Mouse (Mus musculus): ENCODE results near the gene Fam160a2. TPM values are rescaled to one million over a fixed set of nuclear protein-coding genes. Genes with fewer than 3 reads are reported as not detected.
"Not testable (repeated sequence)": the region's sequence is repeated elsewhere in the genome, so short reads cannot be mapped to it uniquely, and the experiment has no call there.

The Fam160a2 gene
- polyA plus RNA-seq, 1 experiment from 2014 or later = 24.7 TPM

GRCm38 (mm10) chr7:105387696-105388095, 12.2 kb downstream of the Fam160a2 start:
- no peaks in the 10 kb centered on the region for H3K9me3 ChIP-seq (replicated peaks)
- no peaks in the 10 kb centered on the region for H3K27me3 ChIP-seq
- H3K36me3 ChIP-seq = peaks cover 66% of the 10 kb centered on the region
- no peak overlapping the region for H3K9ac ChIP-seq
- WGBS = 95% methylated on average over 2 of the region's 2 CpGs
- H3K4me1 ChIP-seq (replicated peaks) = no peaks in the 10 kb centered on the region
- H3K4me2 ChIP-seq = no peak overlapping the region
- ATAC-seq (replicated peaks; ENCODE audit: insufficient number of reproducible peaks, insufficient read depth, low FRiP score, low read depth) = no peak
- no peak overlapping the region for H3K4me3 ChIP-seq
- H3K27ac ChIP-seq = no peak overlapping the region

DNA sequence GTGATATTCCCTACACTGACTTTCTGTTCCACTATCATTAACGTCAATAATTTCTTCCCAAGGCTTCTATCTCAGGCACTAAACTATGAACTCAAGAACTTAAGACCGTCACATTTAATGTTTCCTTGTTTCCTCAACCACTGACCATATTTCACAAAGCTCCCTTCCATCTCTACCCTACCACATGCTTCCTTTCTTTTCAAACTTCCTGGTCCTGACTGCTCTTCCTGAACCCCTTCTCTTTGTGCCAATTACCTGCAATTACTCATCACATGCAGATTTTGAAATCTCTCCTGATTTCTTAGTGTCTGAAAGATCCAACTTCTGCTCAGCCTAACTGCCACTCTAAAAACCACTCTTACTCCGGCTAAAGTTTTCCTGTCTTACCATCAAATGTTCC, 19.5 kb downstream of the Fam160a2 start:
- ATAC-seq (replicated peaks; ENCODE audit: insufficient number of reproducible peaks, insufficient read depth, low FRiP score, low read depth) = no peak
- H3K27me3 ChIP-seq = no peaks in the 10 kb centered on the region
- WGBS = 89% methylated on average over 3 of the region's 3 CpGs
- peaks cover 76% of the 10 kb centered on the region for H3K36me3 ChIP-seq
- no peak overlapping the region for H3K4me2 ChIP-seq
- H3K4me3 ChIP-seq = no peak overlapping the region
- no peak overlapping the region for H3K27ac ChIP-seq
- H3K4me1 ChIP-seq (replicated peaks) = no peaks in the 10 kb centered on the region
- H3K9ac ChIP-seq = no peak overlapping the region
- H3K9me3 ChIP-seq (replicated peaks) = no peaks in the 10 kb centered on the region

DNA sequence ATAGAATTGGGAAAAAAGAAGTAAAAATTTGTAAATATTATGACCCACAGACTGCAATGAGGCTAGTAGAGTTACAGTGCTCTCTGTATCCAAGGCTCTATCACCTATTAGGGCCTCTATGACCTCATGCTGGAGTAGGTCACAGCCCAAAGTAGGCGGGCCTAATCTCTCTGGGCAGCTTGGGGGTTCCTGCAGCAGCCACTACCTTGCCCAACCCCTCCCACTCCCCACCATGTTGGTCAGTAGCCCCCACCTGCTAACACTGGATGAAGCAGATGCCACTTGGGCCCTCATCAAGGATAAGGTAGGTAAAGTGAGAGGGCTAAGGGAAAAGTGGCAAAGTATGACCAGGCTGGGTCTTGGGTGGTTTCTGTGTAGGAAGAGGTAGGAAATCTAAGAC, 25.0 kb downstream of the Fam160a2 start, which contains the start of gene Gm5901:
Gene Gm5901 (plus strand): TSS at position 173 of the 400 bp plus-strand sequence.
- peaks cover 11% of the 10 kb centered on the region for H3K4me1 ChIP-seq (replicated peaks)
- no peaks in the 10 kb centered on the region for H3K27me3 ChIP-seq
- ATAC-seq (replicated peaks; ENCODE audit: insufficient number of reproducible peaks, insufficient read depth, low FRiP score, low read depth) = no peak
- H3K9ac ChIP-seq = no peak within 1 kb of the TSS
- no peaks in the 10 kb centered on the region for H3K9me3 ChIP-seq (replicated peaks)
- H3K36me3 ChIP-seq = peaks cover 30% of the 10 kb centered on the region
- 73% methylated on average over 1 of the region's 1 CpGs for WGBS
- H3K4me3 ChIP-seq = no peak within 1 kb of the TSS
- H3K27ac ChIP-seq = peak within 1 kb of the TSS; percentile 71
- no peak within 1 kb of the TSS for H3K4me2 ChIP-seq

GRCm38 (mm10) chr7:105373976-105374375, 25.9 kb downstream of the Fam160a2 start:
- H3K9ac ChIP-seq = no peak overlapping the region
- no peaks in the 10 kb centered on the region for H3K27me3 ChIP-seq
- 79% methylated on average over 3 of the region's 3 CpGs for WGBS
- no peak for ATAC-seq (replicated peaks; ENCODE audit: insufficient number of reproducible peaks, insufficient read depth, low FRiP score, low read depth)
- H3K36me3 ChIP-seq = peaks cover 21% of the 10 kb centered on the region
- H3K9me3 ChIP-seq (replicated peaks) = no peaks in the 10 kb centered on the region
- H3K27ac ChIP-seq = peak overlapping the region; percentile 71
- H3K4me1 ChIP-seq (replicated peaks) = peaks cover 11% of the 10 kb centered on the region
- no peak overlapping the region for H3K4me2 ChIP-seq
- H3K4me3 ChIP-seq = no peak overlapping the region

DNA sequence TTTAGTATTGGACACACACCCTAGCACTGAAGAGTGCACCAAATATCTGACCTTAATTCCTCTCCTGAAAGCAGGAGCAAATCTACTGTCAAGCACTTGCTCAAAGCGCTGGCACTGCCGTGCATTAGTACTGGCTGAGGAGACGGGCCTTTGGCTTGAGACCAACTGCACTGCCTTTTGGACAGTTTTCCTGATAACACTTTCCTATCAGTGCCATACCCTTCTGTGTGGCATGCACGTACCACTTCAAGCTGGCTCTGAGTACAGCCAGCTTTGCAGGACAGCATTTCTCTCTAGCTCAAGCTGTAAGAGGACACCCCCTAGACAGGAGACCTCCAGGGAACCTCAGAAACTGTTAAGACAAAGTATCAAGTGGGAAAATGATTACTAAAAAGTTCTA, 26.3 kb downstream of the Fam160a2 start:
- Histone ChIP-seq H3K4me1 (replicated peaks) (peaks cover 11% of the 10 kb centered on the region), H3K27ac (peak overlapping the region; percentile 71), H3K4me3 (no peak overlapping the region), H3K4me2 (no peak overlapping the region), H3K36me3 (peaks cover 16% of the 10 kb centered on the region), H3K9me3 (replicated peaks) (no peaks in the 10 kb centered on the region), H3K27me3 (no peaks in the 10 kb centered on the region), H3K9ac (no peak overlapping the region)
- WGBS = 37% methylated on average over 4 of the region's 4 CpGs
- peak; percentile 89 for ATAC-seq (replicated peaks; ENCODE audit: insufficient number of reproducible peaks, insufficient read depth, low FRiP score, low read depth)

DNA sequence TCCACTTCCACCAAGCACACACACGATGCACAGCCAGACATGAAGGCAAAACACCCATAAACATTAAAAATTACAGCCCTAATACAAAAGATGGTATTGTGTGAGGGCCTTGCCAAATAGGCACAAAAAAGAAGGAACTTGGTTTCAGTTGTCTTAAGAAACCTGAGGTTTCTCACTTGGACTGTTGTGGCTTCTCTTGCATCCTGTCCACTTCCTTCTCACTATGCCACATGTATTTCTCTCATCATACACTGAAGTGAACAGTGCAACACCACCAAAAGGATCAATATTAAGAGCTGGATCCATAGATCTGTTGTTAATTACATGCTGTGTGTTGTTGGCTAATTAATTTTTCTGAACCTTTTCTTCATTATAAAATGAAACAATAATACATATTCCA, 26.9 kb downstream of the Fam160a2 start:
- Histone ChIP-seq H3K27me3 (no peaks in the 10 kb centered on the region), H3K9ac (no peak overlapping the region), H3K4me1 (replicated peaks) (peaks cover 11% of the 10 kb centered on the region), H3K9me3 (replicated peaks) (no peaks in the 10 kb centered on the region), H3K36me3 (peaks cover 10% of the 10 kb centered on the region), H3K4me3 (no peak overlapping the region), H3K4me2 (no peak overlapping the region), H3K27ac (peak overlapping the region; percentile 71)
- WGBS = 89% methylated on average over 1 of the region's 1 CpGs
- no peak for ATAC-seq (replicated peaks; ENCODE audit: insufficient number of reproducible peaks, insufficient read depth, low FRiP score, low read depth)

DNA sequence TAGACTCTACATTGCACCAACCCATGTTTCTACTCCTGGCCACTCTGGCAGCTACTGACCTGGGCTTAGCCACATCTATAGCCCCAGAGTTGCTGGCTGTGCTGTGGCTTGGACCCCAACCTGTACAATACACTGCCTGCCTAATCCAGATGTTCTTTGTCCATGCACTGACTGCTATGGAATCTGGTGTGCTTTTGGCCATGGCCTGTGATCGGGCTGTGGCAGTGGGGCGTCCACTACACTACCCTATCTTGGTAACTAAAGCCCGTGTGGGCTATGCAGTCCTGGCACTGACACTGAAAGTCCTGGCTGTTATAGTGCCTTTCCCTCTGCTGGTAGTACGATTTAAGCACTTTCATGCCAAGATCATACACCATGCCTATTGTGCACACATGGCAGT, 31.3 kb downstream of the Fam160a2 start:
- H3K9ac ChIP-seq = no peak overlapping the region
- no peak overlapping the region for H3K4me3 ChIP-seq
- no peak for ATAC-seq (replicated peaks; ENCODE audit: insufficient number of reproducible peaks, insufficient read depth, low FRiP score, low read depth)
- no peaks in the 10 kb centered on the region for H3K36me3 ChIP-seq
- H3K9me3 ChIP-seq (replicated peaks) = no peaks in the 10 kb centered on the region
- H3K4me2 ChIP-seq = no peak overlapping the region
- peaks cover 6% of the 10 kb centered on the region for H3K4me1 ChIP-seq (replicated peaks)
- no peak overlapping the region for H3K27ac ChIP-seq
- H3K27me3 ChIP-seq = no peaks in the 10 kb centered on the region
- WGBS = 80% methylated on average over 4 of the region's 4 CpGs

DNA sequence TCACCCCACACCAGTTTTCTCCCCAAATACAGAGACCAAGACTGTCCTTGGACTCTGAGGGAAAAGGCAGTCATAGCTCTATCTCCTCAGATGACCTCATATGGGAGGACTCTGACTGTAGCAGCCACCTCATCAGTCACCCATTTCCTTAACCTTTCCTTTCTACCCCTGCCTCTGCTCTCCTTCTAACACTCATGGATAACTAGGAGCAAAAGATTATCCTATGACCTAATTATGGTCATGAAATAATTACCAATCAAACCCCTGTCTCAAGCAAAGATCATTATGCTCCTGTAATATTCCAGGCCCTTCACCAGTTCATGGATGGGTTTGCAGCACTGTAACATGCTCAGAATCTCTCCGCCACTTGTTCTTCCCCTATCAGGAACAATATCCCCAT, 31.9 kb downstream of the Fam160a2 start, which contains the start of gene Olfr692:
Gene Olfr692 (plus strand): TSS at position 301 of the 400 bp plus-strand sequence.
- H3K27ac ChIP-seq = no peak within 1 kb of the TSS
- no peaks in the 10 kb centered on the region for H3K36me3 ChIP-seq
- no peak within 1 kb of the TSS for H3K9ac ChIP-seq
- H3K9me3 ChIP-seq (replicated peaks) = no peaks in the 10 kb centered on the region
- 88% methylated on average over 1 of the region's 1 CpGs for WGBS
- no peak for ATAC-seq (replicated peaks; ENCODE audit: insufficient number of reproducible peaks, insufficient read depth, low FRiP score, low read depth)
- H3K4me3 ChIP-seq = no peak within 1 kb of the TSS
- peaks cover 1% of the 10 kb centered on the region; the same call in 1 of the 2 replicates for H3K4me1 ChIP-seq (replicated peaks)
- no peak within 1 kb of the TSS for H3K4me2 ChIP-seq
- no peaks in the 10 kb centered on the region for H3K27me3 ChIP-seq

DNA sequence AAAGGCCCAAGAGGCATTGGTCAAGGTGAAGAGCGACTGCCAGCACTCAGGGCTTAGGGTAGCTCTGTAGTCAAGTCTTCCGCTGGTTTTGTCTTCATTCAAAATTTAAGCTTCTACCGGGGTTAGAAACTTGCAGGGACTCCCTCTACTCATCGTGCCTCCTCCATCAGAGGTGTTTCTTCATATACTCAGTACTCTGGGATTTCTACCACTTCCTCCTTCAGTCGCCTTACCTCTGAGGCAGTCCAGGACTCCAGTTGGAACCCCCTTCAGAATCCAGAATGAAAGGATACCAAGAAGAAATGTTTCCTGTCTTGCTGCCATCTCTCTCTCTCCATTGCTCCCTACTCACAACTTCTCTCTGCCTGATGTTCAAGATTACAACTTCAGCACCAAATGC, 32.6 kb downstream of the Fam160a2 start:
- Histone ChIP-seq H3K36me3 (no peaks in the 10 kb centered on the region), H3K27me3 (no peaks in the 10 kb centered on the region), H3K9me3 (replicated peaks) (no peaks in the 10 kb centered on the region), H3K4me1 (replicated peaks) (no peaks in the 10 kb centered on the region), H3K27ac (no peak overlapping the region), H3K4me2 (no peak overlapping the region), H3K4me3 (no peak overlapping the region), H3K9ac (no peak overlapping the region)
- WGBS = 80% methylated on average over 5 of the region's 5 CpGs
- ATAC-seq (replicated peaks; ENCODE audit: insufficient number of reproducible peaks, insufficient read depth, low FRiP score, low read depth) = no peak

- H3K9ac ChIP-seq = no peak overlapping the region
- H3K9me3 ChIP-seq (replicated peaks) = no peaks in the 10 kb centered on the region
- ATAC-seq (replicated peaks; ENCODE audit: insufficient number of reproducible peaks, insufficient read depth, low FRiP score, low read depth) = no peak
- H3K4me3 ChIP-seq = no peak overlapping the region
- no peak overlapping the region for H3K4me2 ChIP-seq
- no peaks in the 10 kb centered on the region for H3K36me3 ChIP-seq
- no peaks in the 10 kb centered on the region for H3K27me3 ChIP-seq
- no peak overlapping the region for H3K27ac ChIP-seq
- WGBS = 71% methylated on average over 2 of the region's 2 CpGs
- H3K4me1 ChIP-seq (replicated peaks) = no peaks in the 10 kb centered on the region
Observed at GRCm38 (mm10) chr7:105361713-105362112, 38.1 kb downstream of the Fam160a2 start.

DNA sequence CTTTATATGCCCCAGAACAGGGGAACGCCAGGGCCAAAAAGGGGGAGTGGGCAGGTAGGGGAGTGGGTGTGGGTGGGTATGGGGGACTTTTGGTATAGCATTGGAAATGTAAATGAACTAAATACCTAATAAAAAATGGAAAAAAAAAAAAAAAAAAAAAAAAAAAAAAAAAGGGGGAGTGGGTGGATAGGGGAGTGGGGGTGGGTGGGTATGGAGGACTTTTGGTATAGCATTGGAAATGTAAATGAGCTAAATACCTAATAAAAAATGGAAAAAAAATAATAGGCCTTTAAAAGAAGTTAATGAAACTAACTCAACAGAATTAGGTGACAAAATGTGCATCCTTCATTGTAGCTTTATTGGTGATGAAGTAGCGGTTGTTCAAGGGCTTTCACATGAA, 43.4 kb downstream of the Fam160a2 start:
- not testable (repeated sequence) for H3K9ac ChIP-seq; H3K4me1 ChIP-seq (replicated peaks); ATAC-seq (replicated peaks; ENCODE audit: insufficient number of reproducible peaks, insufficient read depth, low FRiP score, low read depth); H3K27ac ChIP-seq; H3K4me2 ChIP-seq; H3K36me3 ChIP-seq; H3K27me3 ChIP-seq; H3K9me3 ChIP-seq (replicated peaks); H3K4me3 ChIP-seq
- WGBS = 90% methylated on average over 1 of the region's 2 CpGs

- ATAC-seq (replicated peaks; ENCODE audit: insufficient number of reproducible peaks, insufficient read depth, low FRiP score, low read depth); H3K4me1 ChIP-seq (replicated peaks); H3K4me2 ChIP-seq; H3K27me3 ChIP-seq; H3K4me3 ChIP-seq; H3K27ac ChIP-seq; H3K9ac ChIP-seq; H3K36me3 ChIP-seq; H3K9me3 ChIP-seq (replicated peaks): not testable (repeated sequence)
- no CpG with 5 or more reads among the region's 5 CpGs for WGBS
Observed at GRCm38 (mm10) chr7:105356064-105356463, 43.8 kb downstream of the Fam160a2 start.

Measured in heart, embryonic 15.5 days (tissue).